Mouse (Mus musculus) kidney, adult 10 weeks (tissue): ENCODE data around the gene Dpysl5. TPM values are rescaled to one million over a fixed set of nuclear protein-coding genes. Genes with fewer than 3 reads are reported as not detected.

Source experiments
- polyA plus RNA-seq: library from polyadenylated mRNA; stranded (reverse); fragments of 350-450 nt; fragmentation: Illumina TruSeq; extraction: RNeasy Lipid Tissue Mini Kit (QIAGEN cat#74804); gene quantifications from one replicate; pipeline ENCODE4 v1.2.3, GENCODE M21; 2014; ENCODE audit warnings: low read depth, low replicate concordance

Dpysl5 gene
- polyA plus RNA-seq: 0.16 TPM

DNA sequence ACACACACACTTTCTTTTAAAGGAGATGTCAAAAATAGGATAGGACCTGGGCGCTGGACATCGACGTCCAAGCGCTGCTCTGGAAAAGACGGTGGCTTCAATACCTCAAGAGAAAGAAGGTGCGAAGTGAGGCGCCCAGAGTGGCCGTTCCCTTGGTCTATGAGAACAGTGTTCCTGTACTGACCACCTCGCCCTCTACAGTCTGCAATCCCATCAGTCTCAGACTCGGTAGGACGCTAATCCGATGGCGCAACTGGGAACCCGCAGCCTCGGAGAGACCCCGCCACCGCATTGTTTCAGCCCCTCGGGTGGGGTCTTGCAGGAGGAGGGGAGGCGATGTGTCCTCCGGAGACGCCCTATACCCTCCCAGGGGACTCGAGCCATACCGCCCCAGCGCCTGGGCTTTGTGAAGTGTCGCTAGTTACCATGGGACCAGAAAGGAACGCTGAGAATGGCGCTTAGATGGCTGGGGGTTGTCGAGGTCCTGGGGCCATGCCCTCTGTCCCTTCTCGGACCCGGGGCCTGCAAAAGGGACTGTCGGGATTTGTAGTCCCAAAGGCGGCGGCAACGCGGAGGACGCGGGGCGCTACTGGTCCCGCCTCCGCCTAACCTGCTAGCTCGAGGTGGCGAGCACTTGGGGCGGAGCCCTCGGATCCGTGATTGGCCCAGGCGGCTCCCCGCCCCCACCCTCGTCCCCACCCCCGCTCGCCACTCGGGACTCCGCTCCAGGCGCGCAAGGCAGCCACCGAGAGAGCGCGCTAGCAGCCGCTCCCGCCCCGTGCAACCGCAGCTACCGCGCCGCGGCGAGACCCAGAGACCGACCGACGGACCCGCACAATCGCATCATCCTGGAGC lies at the start of gene Dpysl5:
Gene Dpysl5, plus strand, starts transcription at position 418 of the 855 bp plus-strand sequence.

DNA sequence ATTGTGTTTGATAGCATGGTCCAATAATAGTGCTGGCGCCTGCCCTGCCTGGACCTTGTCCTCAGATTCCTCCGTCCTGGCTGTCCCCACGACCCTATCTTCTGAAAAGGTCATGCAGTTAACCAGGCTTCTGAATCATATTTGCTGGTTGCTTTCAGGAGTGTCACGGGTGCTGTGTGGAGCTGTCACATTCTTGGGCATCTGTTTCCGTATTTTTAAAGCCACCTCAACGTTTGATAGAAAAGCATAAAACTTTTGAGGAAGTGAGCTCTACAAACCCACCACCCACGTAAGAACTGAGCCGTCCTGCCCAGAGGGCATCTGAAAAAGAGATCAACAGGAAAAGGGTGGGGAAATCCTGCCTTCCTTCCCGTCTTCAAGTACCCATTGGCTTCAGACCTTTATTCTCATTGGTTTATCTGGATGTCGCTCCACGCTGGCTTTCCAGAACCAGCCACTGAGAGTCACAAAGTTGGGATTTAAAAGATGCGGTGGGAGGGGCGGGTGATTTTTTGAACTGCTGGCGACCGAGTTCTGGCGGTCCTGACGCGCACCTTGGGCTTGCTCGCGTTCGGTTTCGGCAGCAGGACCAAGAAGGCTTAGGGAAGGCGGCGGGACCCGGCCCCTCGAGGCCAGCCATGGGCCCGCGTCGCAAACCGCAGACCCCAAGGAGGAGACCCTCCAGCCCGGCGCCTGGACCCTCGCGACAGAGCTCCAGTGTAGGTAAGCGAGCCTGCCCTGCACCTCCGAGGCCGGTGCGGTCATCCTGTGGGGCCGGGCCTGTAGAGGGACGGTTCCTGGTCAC lies 44.8 kb upstream of the Dpysl5 start, which contains the start of gene Cenpa:
Gene Cenpa, plus strand, starts transcription at position 387 of the 805 bp plus-strand sequence.

DNA sequence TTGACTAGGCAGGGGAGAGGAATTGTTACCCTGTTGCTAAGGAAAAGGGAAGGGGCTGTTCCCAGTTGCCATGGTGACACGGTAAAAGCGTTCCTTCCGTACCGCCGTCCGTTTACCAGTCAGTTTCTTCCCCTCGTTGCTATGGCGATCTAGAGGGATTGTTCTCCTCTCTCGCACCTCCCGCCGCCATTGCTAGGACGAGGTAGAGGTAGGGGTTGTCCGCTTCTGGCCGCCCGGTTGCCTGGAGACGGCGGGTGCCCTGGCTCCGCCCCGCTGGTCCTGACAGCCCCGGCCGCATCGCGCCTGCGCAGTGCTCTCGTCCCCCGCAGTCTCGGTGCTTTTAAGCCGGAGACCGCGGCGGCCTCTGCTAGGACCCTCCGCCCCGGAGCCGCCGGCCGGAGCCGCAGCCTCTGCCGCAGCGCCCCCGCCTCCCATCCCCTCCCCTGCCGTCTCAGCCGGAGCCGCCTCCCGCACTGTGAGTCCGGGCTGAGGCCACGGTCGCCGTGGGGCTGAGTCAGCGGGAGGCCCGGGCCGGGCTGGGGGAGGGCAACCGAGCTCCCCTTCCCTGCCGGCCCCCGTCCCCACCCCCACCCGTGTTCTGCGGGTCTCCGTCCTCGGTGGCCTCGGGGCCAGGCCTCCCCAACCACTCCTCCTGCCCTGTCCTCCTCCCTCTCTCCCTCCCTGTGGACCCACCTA lies 103.2 kb downstream of the Dpysl5 start, which contains the start of gene Mapre3:
Gene Mapre3, plus strand, starts transcription at position 218 of the 696 bp plus-strand sequence.

Other genes with a start within 250 kb of the Dpysl5 start
- not detected for gene Otof, start 249.6 kb upstream of the Dpysl5 start, polyA plus RNA-seq
- not detected for gene 1700001C02Rik, start 245.5 kb upstream of the Dpysl5 start, polyA plus RNA-seq
- not detected for gene Cib4, start 165.7 kb upstream of the Dpysl5 start, polyA plus RNA-seq
- 0.32 TPM for gene Kcnk3, start 123.4 kb upstream of the Dpysl5 start, polyA plus RNA-seq
- 6.8 TPM for gene Slc35f6, start 63.6 kb upstream of the Dpysl5 start, polyA plus RNA-seq
- gene Cenpa, start 44.8 kb upstream of the Dpysl5 start, polyA plus RNA-seq: 2.0 TPM
- 12.5 TPM for gene Mapre3, start 103.1 kb downstream of the Dpysl5 start, polyA plus RNA-seq
- gene Tmem214, start 156.4 kb downstream of the Dpysl5 start, polyA plus RNA-seq: 11.5 TPM
- gene Agbl5, start 177.1 kb downstream of the Dpysl5 start, polyA plus RNA-seq: 3.8 TPM
- 224 TPM for gene Ost4, start 196.2 kb downstream of the Dpysl5 start, polyA plus RNA-seq
- gene Emilin1, start 201.8 kb downstream of the Dpysl5 start, polyA plus RNA-seq: not detected
- 3.4 TPM for gene Khk, start 209.9 kb downstream of the Dpysl5 start, polyA plus RNA-seq
- 20.9 TPM for gene Cgref1, start 234.0 kb downstream of the Dpysl5 start, polyA plus RNA-seq
- gene Preb, start 248.8 kb downstream of the Dpysl5 start, polyA plus RNA-seq: 26.2 TPM